Mouse (Mus musculus): Measurements from ENCODE around the gene Msmb. TPM values are rescaled to one million over a fixed set of nuclear protein-coding genes. Genes with fewer than 3 reads are reported as not detected.
"Not testable (repeated sequence)": the region's sequence is repeated elsewhere in the genome, so short reads cannot be mapped to it uniquely, and the experiment has no call there.

The Msmb gene
- polyA plus RNA-seq (2017; shearing (Covaris generic)), result not detected

DNA sequence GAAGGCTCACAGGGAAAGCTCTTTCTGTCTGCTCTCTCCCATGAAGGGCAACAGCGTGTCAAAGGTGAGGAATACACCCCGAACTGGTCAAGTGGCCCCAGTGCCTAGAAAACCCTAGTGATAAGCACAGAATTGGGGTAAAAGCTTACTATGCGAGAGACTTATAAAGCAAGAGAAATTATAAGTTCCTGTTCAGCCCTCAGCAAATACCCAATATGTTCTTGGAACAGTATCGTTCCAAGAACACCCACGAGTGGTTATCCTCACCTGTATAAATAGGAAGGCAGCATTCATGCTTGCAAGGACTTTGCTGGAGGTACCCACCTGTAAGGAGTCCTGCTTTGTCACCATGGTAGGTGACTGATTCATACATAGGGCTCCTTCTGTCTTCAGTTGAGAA lies at the start of gene Msmb:
Gene Msmb, plus strand, starts transcription at position 301 of the 400 bp plus-strand sequence.
- ATAC-seq, result no peak

DNA sequence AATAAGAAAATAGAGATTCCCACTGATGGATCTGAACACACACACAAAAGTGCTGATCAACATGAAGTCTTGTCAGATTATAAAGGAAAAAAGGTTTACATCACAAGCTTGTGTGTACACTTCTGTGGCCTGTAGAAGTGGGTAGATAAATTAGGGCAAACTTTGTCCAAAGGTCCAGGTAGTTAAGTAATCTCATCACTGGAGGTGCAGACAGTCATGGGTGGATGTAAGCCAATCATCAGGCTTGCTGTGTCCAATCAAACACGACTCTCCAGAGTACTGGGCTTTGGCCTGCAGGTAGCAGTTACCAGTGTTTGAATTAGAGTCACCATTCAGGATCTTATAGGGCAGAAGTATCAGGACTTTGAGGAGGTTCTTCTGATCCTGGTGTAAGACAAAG lies 48.8 kb upstream of the Msmb start:
- ATAC-seq, result no peak

DNA sequence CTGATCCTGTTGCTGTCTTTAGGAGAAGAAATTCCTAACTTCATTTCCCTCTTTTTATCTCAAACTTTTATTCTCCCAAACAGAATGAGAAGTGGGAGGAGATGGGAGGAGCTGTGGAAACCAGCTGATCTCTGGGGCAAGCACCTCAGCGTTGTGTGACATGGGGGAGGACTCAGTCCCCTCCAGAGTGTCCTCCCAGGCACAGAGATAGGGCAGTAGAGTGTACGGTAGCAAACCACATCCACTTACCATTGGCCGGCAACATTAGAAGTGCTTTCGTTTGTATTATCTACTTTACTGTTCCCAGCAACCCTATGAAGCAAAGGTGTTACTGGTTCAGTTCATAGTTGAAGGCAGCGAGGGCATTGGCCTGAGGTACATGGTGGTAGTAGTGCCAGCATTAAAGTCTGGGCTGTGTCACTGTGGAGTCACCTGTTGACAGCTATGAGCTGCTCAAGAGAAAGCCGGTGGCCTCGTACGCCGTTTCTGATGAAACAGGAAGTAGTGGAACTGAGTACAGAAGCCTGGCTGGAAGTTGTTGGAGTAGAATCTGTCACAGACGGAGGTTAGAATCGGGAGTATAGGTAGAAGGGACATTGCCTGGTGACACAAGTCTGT lies 48.2 kb upstream of the Msmb start:
- ATAC-seq, result no peak

DNA sequence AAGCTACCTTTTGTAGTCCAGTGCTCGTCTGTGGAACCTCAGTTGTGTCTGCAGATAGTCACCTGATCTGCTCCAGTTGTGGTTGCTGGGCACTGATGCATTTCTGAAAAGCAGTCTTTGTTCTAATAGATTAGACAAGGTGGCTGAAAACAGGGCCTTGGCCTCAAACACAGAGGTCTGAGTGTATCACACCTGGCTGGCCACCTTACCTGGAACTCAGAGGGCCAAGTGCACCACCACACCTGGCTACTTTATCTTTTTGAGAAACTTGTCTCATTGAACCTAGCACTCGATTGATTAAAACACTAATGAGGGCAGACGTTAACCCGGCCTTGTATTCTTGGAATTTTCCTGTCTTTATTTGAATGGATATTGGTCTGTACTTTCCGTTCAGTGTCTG lies 46.2 kb upstream of the Msmb start:
- ATAC-seq, result no peak

DNA sequence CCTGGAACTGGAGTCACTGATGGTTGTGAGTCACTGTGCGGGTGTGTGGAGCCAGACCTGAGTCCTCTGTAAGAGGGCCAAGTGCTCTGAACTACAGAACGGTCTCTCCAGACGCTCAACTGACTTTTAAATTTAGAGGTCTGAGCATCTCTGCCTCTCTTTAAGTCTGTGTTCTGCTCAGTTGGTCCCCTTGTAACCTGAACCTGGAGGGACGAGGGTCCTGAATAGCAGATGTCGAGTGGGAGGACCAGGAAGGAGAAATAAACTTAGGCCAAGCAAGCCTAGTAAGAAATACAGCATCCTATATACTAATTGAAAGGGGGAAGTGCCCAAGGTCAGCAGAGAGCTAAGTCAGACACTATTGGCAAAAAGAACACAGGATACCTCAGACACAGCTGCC lies 45.1 kb upstream of the Msmb start:
- no peak for ATAC-seq

DNA sequence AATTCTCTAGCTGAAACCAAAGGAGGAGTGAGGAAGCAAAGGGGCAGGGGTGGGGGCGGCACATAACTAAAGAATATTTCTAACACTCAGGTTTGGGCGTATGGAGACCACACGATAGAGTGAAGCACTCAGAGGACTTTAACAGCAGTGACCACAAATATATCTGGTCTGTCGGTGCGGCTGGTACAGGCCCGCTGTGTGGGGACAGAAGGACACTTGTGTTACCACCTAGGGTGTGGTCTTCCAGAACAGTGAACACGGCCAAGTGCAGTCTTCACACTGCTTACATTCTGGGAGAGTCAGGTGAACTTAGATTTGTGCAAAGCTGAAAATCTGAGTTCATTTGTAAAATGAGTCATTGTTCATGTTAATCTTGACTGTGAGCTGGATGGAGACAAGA lies 44.1 kb upstream of the Msmb start:
- ATAC-seq, result no peak

DNA sequence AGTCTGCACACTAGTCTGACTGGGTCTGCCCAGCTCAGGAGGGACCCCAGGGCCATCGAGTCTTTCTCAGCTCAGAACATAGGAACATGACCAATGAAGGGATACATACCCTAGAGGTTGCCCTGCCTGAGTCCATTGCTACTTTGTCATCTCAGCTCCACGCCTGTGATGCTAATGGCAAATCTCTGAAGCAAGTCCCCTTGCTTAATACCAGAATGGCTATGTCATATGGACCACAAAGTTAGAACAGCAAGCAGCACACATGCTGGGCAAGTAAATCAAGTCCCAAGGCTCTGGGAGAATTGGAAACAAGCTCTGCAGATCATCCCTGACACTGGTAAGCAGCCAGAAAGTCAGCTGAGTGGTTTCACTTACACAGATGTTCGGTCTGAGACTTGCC lies 42.9 kb upstream of the Msmb start:
- ATAC-seq, result no peak

DNA sequence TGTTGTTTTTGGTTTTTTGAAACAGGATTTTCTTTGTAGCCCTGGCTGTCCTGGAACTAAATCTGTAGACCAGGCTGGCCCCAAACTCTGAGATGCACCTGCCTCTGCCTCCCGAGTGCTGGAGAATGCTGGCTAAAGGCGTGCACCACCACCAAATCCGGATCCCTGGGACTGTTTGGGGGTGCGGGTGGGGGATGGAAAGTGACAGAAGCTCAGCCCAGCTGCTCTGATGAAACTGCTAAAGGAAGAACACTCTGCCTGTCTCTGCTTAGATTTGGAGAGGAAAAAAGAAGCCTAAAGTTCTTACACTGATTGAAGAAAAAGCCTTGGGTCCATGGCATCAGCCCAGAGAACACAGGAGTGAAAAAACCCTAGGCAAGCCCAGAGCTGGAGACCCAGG lies 38.3 kb upstream of the Msmb start:
- ATAC-seq, result no peak

DNA sequence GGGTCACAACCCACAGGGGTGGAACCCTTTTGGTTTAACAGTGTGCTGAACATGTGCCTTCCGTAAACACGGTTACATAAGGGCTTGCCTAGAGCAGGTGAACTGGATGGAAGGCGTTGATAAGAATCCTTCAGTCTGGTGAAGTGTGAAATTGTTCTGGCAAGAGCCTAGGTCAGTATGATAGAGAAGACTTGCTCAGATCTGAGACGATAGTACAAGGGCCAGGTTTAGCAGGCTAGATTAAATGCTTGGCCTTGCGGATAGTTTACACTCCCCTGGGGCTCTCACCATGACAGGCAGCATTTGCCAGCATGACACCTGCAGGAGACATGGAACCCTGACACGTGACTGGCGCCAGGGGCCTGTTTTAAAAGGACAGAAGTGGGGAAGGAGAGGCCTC lies 36.2 kb upstream of the Msmb start:
- ATAC-seq, result no peak

DNA sequence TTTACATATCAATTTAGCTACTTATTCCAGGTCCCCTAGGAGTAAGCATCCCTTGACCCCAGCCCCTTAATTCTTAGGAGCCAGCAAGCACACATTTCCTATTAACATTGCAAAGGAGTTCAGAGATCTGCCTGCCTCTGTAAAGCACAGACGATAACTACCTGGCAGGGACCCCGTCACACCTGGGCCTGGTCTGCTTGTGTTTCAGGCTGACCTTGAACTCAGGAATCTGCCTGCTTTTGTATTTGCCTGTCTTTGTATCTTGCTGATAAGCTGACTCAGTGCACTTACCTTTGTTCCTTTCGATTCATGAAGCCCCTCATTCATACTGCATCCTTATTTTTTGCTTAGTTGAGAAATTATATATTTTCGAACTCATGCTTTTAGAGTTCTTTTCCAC lies 34.9 kb upstream of the Msmb start:
- ATAC-seq, result no peak

DNA sequence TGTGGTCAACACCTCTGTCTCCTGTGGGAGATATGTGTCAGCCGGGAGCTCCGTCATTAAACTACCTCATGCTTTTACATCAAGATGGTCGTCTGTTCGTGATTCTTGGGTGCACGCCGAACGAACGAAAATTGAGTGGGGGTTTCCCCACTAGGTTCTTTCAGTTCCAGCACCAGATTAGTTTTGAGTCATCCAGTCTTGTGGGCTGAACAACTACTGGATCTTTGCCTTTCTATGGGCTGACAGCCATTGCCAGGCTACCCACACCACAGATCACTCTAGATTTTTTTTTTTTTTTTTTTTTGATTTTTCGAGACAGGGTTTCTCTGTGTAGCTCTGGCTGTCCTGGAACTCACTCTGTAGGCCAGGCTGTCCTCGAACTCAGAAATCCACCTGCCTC lies 29.7 kb upstream of the Msmb start:
- ATAC-seq, result not testable (repeated sequence)

DNA sequence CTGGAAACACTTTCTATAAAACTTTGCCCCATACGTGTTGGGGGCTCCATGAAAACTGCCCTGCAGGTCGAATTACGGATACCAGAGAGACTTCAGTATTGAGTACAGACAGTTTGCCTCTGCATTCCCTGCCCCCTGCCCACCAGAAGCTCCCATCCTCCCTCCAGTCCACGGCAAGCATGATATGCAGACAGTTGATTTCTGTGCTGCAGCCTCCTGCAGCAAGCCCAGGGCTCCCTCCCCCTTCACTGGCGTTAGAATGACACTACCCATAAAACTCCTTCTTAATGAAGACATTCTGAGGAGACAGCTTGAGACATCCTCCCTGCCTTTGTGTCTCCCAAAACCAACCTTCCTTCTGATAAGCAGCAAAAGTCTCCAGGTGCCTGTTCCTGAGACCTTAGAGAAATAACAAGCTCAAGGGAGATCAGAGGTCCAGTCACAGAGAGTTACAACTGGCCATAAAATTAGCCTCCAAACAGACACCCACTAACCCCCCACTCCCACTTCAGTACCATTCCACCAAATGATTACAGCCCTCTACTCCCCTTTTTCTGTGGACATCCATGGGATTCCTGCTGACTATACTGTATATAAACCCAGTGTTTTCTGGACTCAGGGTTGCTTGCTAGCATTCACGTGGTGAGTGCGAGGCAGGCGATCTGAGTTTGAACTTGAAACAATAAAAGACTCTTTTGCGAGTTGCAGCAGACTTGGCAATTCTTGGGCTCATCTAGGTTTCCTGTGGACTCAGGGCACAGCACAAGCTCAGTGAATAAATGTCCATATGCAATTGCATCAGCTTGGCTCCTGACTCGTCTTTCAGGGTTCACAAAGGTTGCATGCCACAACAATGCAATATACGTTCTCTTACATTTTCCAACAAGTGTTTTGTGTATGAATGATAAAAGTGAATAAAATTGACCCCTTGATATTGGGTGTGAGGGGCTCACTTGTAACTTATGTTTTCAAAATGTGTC lies 20.6 kb upstream of the Msmb start:
- ATAC-seq, result no peak

DNA sequence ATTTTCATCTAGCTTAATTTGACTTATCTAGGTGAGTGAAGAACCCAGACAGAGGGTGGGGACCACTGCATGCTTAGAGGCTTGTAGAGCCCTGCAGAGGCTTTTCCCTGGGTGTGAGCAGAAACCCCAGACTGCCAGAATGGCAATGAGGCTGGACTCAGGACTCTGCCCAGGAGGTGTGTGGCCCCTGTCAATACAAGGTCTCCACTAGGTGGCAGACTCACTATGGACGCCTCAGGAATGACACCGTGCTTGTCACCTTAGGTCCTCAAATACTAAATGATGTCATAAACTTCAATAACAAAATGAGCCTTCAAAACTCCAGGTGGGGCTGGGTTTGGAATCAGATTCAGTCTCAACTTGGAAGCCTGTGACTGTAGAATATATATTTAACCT lies 19.9 kb upstream of the Msmb start:
- no peak for ATAC-seq

DNA sequence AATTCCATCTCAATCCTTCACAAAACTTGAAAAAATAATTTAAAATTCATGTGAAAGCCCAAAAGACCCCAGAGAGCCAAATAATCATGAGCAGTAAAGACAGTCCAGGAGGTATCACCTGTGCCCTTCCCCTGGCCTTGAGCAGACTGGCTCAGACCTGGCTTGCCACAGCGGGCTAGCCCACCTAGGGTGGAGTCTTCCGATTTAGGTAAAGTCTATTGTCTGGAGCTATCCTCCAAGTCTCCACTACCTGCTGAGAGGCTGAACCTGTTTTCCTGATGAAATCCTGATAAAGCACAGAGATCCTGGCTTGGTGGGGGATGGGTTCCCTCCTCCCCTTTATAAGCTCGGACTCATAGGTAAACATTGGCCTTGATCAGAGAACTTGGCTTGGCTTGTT lies 17.6 kb upstream of the Msmb start:
- ATAC-seq, result no peak

DNA sequence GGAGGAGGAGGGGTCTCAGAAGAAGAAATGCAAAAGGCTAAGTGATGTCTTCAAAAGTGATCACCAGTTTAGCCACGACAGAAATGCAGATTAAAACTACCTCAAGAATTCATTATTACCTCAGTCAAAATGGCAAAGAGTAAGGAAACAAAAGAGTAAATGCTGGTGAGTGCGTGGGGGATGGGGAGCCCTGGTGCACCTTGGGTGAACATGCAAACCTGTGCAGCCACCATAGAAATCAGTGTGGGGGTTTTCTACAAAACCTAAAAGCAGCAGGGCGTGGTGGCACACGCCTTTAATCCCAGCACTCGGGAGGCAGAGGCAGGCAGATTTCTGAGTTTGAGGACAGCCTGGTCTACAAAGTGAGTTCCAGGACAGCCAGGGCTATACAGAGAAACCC lies 16.6 kb upstream of the Msmb start:
- not testable (repeated sequence) for ATAC-seq

DNA sequence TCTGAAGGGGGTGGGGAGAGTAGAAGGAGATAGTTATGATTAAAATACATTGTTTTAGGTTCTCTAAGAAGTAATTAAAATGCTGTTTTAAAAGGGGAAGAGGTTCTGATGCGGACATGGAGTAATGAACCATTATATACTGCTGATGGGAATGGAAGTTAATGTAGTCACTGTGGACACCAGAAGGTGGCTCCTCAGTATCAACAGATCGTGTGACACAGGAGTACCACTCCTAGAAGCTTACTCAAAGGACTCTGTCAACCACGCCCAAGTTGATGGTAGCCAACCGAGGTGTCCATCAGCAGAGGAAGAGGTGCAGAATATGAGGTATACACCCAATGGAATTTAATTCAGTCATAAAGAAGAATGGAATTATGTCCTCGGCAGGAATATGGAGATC lies 13.4 kb upstream of the Msmb start:
- no peak for ATAC-seq

DNA sequence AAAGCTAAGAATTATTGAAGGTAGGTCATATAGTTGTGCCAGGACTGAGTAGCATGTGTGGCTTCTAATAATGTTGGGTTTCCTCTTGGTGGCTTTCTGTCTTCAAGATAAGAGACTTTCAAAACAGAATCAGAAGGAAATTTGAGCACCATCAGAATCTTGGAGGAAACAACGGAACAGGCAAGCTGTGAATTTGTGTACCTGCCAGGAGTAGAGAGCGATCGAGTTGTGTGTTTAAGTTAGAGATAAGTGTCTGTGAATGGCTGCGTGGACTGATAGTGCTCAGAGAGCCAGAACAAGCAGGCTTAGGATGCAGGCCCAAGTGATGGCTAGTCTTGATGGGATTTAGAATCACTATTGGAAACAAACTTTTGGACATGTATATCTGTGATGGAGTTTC lies 10.0 kb upstream of the Msmb start:
- ATAC-seq, result no peak

DNA sequence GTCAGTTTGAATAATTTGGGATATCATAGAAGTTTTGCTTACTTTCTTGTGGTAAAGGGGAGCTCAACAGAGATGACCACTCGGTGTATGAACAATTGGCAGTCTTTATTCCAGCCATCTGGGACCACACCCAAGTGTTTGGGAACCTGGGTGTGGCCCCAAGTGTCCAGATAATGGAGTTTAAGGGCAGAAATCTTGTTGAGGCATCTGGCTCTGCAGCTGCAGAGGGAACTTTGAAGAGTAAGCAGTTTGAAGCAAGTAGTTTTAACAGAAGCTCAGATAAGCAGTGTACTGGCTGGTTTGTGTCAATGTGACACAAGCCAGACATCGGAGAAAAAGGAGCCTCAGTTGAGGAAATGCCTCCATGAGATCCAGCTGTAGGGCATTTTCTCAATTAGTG lies 7.5 kb upstream of the Msmb start:
- ATAC-seq, result no peak

DNA sequence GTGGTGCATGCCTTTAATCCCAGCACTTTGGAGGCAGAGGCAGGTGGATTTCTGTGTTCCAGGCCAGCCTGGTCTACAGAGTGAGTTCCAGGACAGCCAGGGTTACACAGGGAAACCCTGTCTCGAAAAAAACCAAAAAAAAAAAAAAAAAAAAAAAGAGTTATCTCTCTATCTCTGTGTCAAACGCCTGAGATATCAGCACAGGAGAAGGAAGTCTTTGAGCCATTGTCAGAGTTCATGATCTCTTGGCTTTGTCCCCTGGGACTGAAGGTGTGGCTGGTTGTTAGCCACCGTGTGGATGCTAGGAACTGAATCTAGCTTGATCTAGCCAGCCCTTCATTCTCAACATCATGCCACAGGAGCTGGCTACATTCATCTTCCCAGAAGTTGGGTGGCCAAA lies 5.4 kb upstream of the Msmb start:
- not testable (repeated sequence) for ATAC-seq

DNA sequence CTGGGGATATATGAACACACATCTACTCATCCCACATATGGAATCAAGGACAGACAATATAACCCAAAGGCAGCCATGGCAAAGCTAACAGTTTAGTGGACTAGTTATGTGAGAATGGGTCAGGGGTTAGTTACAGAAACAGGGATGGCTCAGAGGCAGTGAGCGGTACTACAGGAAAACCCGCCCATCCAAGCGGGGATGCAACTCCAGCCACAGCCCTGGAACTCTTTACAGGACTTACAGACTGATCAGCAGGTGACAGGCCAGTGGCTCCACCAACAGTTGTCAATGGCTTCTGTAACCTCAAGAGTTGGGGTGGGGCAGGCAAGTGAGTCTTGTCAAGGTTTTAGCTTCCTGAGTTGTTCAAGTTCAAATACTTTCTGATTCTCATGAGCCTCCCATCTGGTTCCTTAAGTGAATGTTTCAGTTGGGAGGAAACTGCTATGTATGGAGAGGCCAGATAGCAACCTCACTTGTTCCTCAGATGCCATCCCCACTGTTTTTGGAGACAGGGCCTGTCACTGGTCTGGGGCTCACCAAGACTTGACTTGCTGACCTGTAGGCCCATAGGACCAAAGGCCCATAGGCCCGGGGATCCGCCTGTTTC lies 1.4 kb upstream of the Msmb start:
- no peak for ATAC-seq

DNA sequence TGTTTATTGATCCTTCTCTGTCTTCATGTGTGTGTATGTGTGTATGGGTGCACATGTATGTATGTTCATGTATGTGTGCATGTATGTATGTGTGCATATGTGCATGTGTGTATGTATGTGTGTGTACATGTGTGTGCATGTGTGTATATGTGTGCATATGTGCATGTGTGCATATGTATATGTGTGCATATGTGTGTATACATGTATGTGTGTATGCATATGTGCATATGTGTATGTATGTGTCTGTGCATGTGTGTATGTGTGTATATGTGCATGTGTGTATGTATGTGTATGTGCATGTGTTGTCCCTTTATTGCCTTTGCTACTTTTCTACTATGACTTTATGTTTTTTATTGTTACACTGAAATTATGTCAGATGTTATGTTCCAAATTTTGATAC lies 2.9 kb downstream of the Msmb start:
- ATAC-seq, result no peak

DNA sequence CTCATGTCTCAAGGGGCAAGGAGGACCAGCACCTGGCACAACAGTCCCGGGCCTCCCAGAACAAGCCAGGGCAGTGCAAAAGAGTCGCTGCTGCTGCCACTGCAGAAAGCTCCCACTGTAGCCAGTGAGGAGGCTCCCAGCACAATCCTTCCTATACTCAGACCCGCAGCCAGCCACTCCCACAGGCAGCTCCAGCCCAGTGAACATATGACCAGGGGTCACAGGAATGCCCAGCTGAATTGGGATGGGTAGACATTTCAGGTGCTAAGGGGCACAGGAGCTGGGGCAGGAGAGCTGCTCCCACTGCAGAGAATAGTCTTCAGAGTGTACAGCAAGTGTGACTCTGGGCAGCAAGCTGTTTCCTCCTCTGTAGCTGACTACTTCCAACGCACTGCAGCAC lies 3.6 kb downstream of the Msmb start:
- no peak for ATAC-seq

DNA sequence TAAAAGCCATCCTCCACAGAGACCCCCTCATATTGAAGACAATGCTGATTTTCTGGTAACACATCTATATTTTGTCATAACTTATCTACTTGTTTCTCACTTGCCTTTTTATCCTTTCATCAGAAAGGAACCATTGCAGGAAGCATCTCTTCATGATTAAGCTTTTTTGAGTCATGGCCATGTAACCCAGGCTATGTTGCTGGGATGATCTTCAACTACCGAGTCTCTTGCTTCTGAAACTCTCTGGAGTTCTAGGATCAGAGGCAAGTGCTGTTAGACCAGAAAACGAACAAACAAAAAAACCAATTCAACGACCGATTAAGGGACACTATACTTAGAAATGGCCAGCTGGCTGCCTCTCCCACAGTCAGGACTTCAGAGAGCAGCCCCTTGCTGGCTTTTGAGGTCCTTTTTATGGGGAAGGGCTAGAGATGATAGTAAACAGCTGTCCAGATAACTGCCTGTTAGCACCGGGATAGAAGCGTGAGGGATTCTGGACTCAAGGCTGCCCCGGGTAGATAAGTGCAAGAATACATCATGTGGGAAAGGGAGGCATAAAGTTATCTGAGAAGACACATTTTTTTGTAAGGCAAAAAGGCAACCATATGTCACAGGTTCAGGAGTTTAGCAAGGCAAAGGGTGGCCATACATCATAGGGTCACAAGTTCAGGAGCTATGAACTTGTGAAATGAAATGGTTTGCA lies 4.1 kb downstream of the Msmb start:
- no peak for ATAC-seq

Data from inflammation-experienced regulatory T-cells, adult 6 months (primary cell).